Mouse (Mus musculus) activated CD4-positive, CD25-positive, alpha-beta regulatory T cell (primary cell): ENCODE results near the gene BC051019. TPM values are rescaled to one million over a fixed set of nuclear protein-coding genes. Genes with fewer than 3 reads are reported as not detected.

Experiments
- polyA plus RNA-seq, 2 experiments: library from polyadenylated mRNA; unstranded; fragments of 100-300 nt; shearing (Covaris generic); gene quantifications; one replicate each; pipeline ENCODE4 v1.2.1; 2017

BC051019 gene
- under 1 TPM in 1 of 2 experiments, not detected in 1; 0.25 TPM for polyA plus RNA-seq

GRCm38 (mm10) chr7:109723697-109724096 lies at the start of gene BC051019:
Gene BC051019, minus strand, starts transcription at chr7:109723850.

GRCm38 (mm10) chr7:109752008-109752925 lies 28.6 kb upstream of the BC051019 start, which contains the start of gene Tmem9b:
Gene Tmem9b, minus strand, starts transcription at chr7:109752875.

GRCm38 (mm10) chr7:109731626-109732025 lies 8.0 kb upstream of the BC051019 start, which contains the start of gene Ascl3:
Gene Ascl3, minus strand, starts transcription at chr7:109731726.

GRCm38 (mm10) chr7:109703190-109704015 lies 20.2 kb downstream of the BC051019 start, which contains the start of the genes St5 and Akip1:
Gene St5, minus strand, starts transcription at chr7:109703605.
Gene Akip1, plus strand, starts transcription at chr7:109703690.

Other genes with a start within 250 kb of the BC051019 start
- gene Trim66, start 215.7 kb downstream of the BC051019 start, polyA plus RNA-seq = under 1 TPM in 1 of 2 experiments, not detected in 1; 0.34 TPM
- 100 to 1,000 TPM; 100 to 170 TPM for gene Rpl27a, start 204.7 kb downstream of the BC051019 start, polyA plus RNA-seq
- gene St5, start 20.2 kb downstream of the BC051019 start, polyA plus RNA-seq = under 1 TPM; 0.12 to 0.81 TPM
- 10 to 100 TPM; 33.9 to 34.2 TPM for gene Akip1, start 20.2 kb downstream of the BC051019 start, polyA plus RNA-seq
- gene Ascl3, start 7.9 kb upstream of the BC051019 start, polyA plus RNA-seq = under 1 TPM in 1 of 2 experiments, not detected in 1; 0.31 TPM
- 100 to 1,000 TPM; 139 to 171 TPM for gene Tmem9b, start 29.0 kb upstream of the BC051019 start, polyA plus RNA-seq
- gene Nrip3, start 58.2 kb upstream of the BC051019 start, polyA plus RNA-seq = under 1 TPM; 0.25 to 0.90 TPM
- under 1 TPM in 1 of 2 experiments, not detected in 1; 0.21 TPM for gene Scube2, start 141.8 kb upstream of the BC051019 start, polyA plus RNA-seq
- gene Dennd5a, start 236.6 kb upstream of the BC051019 start, polyA plus RNA-seq = 10 to 100 TPM; 34.2 to 42.1 TPM